Mouse (Mus musculus) layer of hippocampus, adult 2 months (tissue): ENCODE results near the gene 1190005I06Rik. TPM values are rescaled to one million over a fixed set of nuclear protein-coding genes. Genes with fewer than 3 reads are reported as not detected.
A peak's percentile ranks its signal among the peaks of the same experiment; 100 is the strongest.

Experiments used
- DNase-seq, 2 experiments: peaks; one replicate each; pipeline ENCODE4 v3.0.0; 2022; ENCODE audit warnings: low spot score in 2 of 2
- H3K27ac ChIP-seq: fragments of 200-600 bp; 2 replicates; pipeline ENCODE4 v1.8.1; 2022
- H3K4me3 ChIP-seq: fragments of 200-600 bp; 2 replicates; pipeline ENCODE4 v1.8.1; 2022; ENCODE audit warnings: mild to moderate bottlenecking
- CTCF ChIP-seq: fragments of 200-600 bp; conservative IDR thresholded peaks from 2 replicates; pipeline ENCODE4 v1.8.1; 2022; ENCODE audit warnings: antibody characterized with exemption, mild to moderate bottlenecking, moderate library complexity
- long read RNA-seq, 2 experiments: library from polyadenylated mRNA; stranded (forward); transcript quantifications; one replicate each; pipeline ENCODE4 v2.0.0; 2021; ENCODE audit warnings: borderline mapping rate in 2 of 2
- total RNA-seq, 2 experiments: library from RNA; stranded (reverse); gene quantifications; 2 replicates each; pipeline ENCODE4 v1.2.3; 2021

The 1190005I06Rik gene
- 10 to 100 TPM; 14.0 to 15.6 TPM for total RNA-seq
- long read RNA-seq, experiment 1, transcript 1190005I06Rik-201 (4 exons, 844 nt): major isoform, 11 of 12 reads
- long read RNA-seq, experiment 1, partial matches to known transcripts: 0 of 12 reads
- long read RNA-seq, experiment 1, other reads (novel, unspliced or antisense): 1 of 12 reads
- long read RNA-seq, experiment 2, transcript 1190005I06Rik-201 (4 exons, 844 nt): major isoform, 12 of 17 reads
- long read RNA-seq, experiment 2, partial matches to known transcripts: 0 of 17 reads
- long read RNA-seq, experiment 2, other reads (novel, unspliced or antisense): 4 of 17 reads

- no peak for TF ChIP-seq CTCF
- H3K4me3 ChIP-seq: no peak within 1 kb of the TSS
- H3K27ac ChIP-seq: no peak within 1 kb of the TSS
- DNase-seq: no peak
Measured at GRCm38 (mm10) chr8:120647532-120647931, at the start of gene 1190005I06Rik. Gene 1190005I06Rik, minus strand, starts transcription at chr8:120647632.

GRCm38 (mm10) chr8:120696401-120697153, 49.1 kb upstream of the 1190005I06Rik start:
- H3K4me3 ChIP-seq: no peak overlapping the region
- DNase-seq: no peak
- peak overlapping the region; percentile 36; the same call in 1 of the 2 replicates for H3K27ac ChIP-seq
- TF ChIP-seq CTCF: no peak

GRCm38 (mm10) chr8:120693861-120694493, 46.5 kb upstream of the 1190005I06Rik start:
- no peak for TF ChIP-seq CTCF
- no peak overlapping the region for H3K27ac ChIP-seq
- no peak overlapping the region for H3K4me3 ChIP-seq
- DNase-seq: no peak

GRCm38 (mm10) chr8:120692934-120693333, 45.5 kb upstream of the 1190005I06Rik start:
- no peak overlapping the region for H3K4me3 ChIP-seq
- no peak for TF ChIP-seq CTCF
- no peak for DNase-seq
- H3K27ac ChIP-seq: no peak overlapping the region

GRCm38 (mm10) chr8:120688511-120688910, 41.1 kb upstream of the 1190005I06Rik start:
- no peak for DNase-seq
- Histone ChIP-seq H3K27ac (no peak overlapping the region), H3K4me3 (no peak overlapping the region)
- no peak for TF ChIP-seq CTCF

GRCm38 (mm10) chr8:120687786-120688185, 40.4 kb upstream of the 1190005I06Rik start:
- DNase-seq: no peak
- H3K4me3 ChIP-seq: no peak overlapping the region
- H3K27ac ChIP-seq: no peak overlapping the region
- TF ChIP-seq CTCF: no peak

GRCm38 (mm10) chr8:120686576-120686975, 39.1 kb upstream of the 1190005I06Rik start:
- TF ChIP-seq CTCF: no peak
- no peak for DNase-seq
- H3K4me3 ChIP-seq: no peak overlapping the region
- no peak overlapping the region for H3K27ac ChIP-seq

- no peak overlapping the region for H3K4me3 ChIP-seq
- 0 out of 2 replicates have a peak overlapping the region, but pooled peaks have one; percentile 28 for H3K27ac ChIP-seq
- DNase-seq: no peak
- no peak for TF ChIP-seq CTCF
Measured at GRCm38 (mm10) chr8:120686051-120686450, 38.6 kb upstream of the 1190005I06Rik start.

GRCm38 (mm10) chr8:120685591-120685990, 38.2 kb upstream of the 1190005I06Rik start:
- DNase-seq: no peak
- TF ChIP-seq CTCF: no peak
- H3K4me3 ChIP-seq: no peak overlapping the region
- 0 out of 2 replicates have a peak overlapping the region, but pooled peaks have one; percentile 28 for H3K27ac ChIP-seq

GRCm38 (mm10) chr8:120685097-120685496, 37.7 kb upstream of the 1190005I06Rik start:
- Histone ChIP-seq H3K27ac (0 out of 2 replicates have a peak overlapping the region, but pooled peaks have one; percentile 28), H3K4me3 (no peak overlapping the region)
- no peak for DNase-seq
- TF ChIP-seq CTCF: no peak

GRCm38 (mm10) chr8:120684082-120684481, 36.6 kb upstream of the 1190005I06Rik start:
- no peak for DNase-seq
- TF ChIP-seq CTCF: no peak
- Histone ChIP-seq H3K4me3 (no peak overlapping the region), H3K27ac (no peak overlapping the region)

- DNase-seq: peak in 1 of 2 experiments; percentile 54
Measured at GRCm38 (mm10) chr8:120683602-120684001, 36.2 kb upstream of the 1190005I06Rik start.

GRCm38 (mm10) chr8:120681113-120681512, 33.7 kb upstream of the 1190005I06Rik start:
- DNase-seq: no peak
- Histone ChIP-seq H3K4me3 (no peak overlapping the region), H3K27ac (no peak overlapping the region)
- TF ChIP-seq CTCF: no peak

More at GRCm38 (mm10) chr8:120683602-120684001, 36.2 kb upstream of the 1190005I06Rik start:
- H3K4me3 ChIP-seq: no peak overlapping the region
- TF ChIP-seq CTCF: peak; percentile 78
- no peak overlapping the region for H3K27ac ChIP-seq
